Comparison of ENCODE assay signal across 11 mouse cellular contexts in genomic region chr16:37636107-37636506, GRCm38 (mm10). TPM values are rescaled to one million over a fixed set of nuclear protein-coding genes. Genes with fewer than 3 reads are reported as not detected.
A peak's percentile ranks its signal among the peaks of the same experiment; 100 is the strongest.
DNase-seq lines count a peak whose midpoint lies in the region; ATAC-seq and TF ChIP-seq lines count a peak whose summit lies in the region.
"Had no signal": no experiment of that assay in that cellular context is flagged by ENCODE, and none has a peak within 500 bp of the region (broad histone marks: within the 10 kb centered on the region; RNA-seq: fewer than 3 reads in every experiment).

No protein-coding gene starts in this region.

- intact Hi-C loops in gastrocnemius, adult 2 months (cut with DNase I), result no loop called here
- intact Hi-C loops in heart, postnatal 14 days (cut with DNase I), result loop anchor here (1.0 kb wide), 1 partner anchor 289 kb away; no protein-coding TSS in a partner anchor

- DNase-seq in gastrocnemius, adult 2 months, result peak; percentile 59
- no peak for DNase-seq in gastrocnemius, postnatal 10 days
- peak; percentile 23 for DNase-seq in ovary, postnatal 36 days (ENCODE audit: low spot score)
- no peak for DNase-seq in ovary, postnatal 10 days (ENCODE audit: low spot score)
- peak; percentile 19 to 40 for DNase-seq in heart, postnatal 14 days
- no peak for DNase-seq in thymus, postnatal 36 days
- DNase-seq: retina, postnatal 1 day had no signal

- no peaks in the 10 kb centered on the region for H3K9me3 ChIP-seq in hindbrain, embryonic 16.5 days (ENCODE audit: control insufficient read depth, low read length)
- H3K9me3 ChIP-seq: embryonic facial prominence, embryonic 12.5 days had no signal

- H3K27me3 ChIP-seq in hindbrain, embryonic 16.5 days (replicated peaks; ENCODE audit: control insufficient read depth, insufficient read depth, low read length), result no peaks in the 10 kb centered on the region
- H3K27me3 ChIP-seq: embryonic facial prominence, embryonic 12.5 days had no signal

- ATAC-seq in hindbrain, embryonic 16.5 days, result no peak
- ATAC-seq in CD4-positive, CD25-positive, alpha-beta regulatory T cell, adult 4 months, result no peak
- ATAC-seq: inflammation-experienced regulatory T-cells, adult 6 months had no signal

- peak; percentile 67 for TF ChIP-seq CTCF in gastrocnemius, adult 2 months (IDR thresholded peaks at IDR 0.05)

- H3K4me2 ChIP-seq in hindbrain, embryonic 16.5 days (ENCODE audit: low read length), result no peak overlapping the region
- H3K4me2 ChIP-seq: embryonic facial prominence, embryonic 12.5 days had no signal

- no peak overlapping the region for H3K9ac ChIP-seq in hindbrain, embryonic 16.5 days (ENCODE audit: low read depth, low read length)
- H3K9ac ChIP-seq: embryonic facial prominence, embryonic 12.5 days had no signal

- H3K4me3 ChIP-seq in gastrocnemius, adult 2 months, result no peak overlapping the region
- no peak overlapping the region for H3K4me3 ChIP-seq in hindbrain, embryonic 16.5 days (ENCODE audit: low read length)
- H3K4me3 ChIP-seq: embryonic facial prominence, embryonic 12.5 days had no signal

- H3K4me1 ChIP-seq in hindbrain, embryonic 16.5 days (ENCODE audit: control insufficient read depth, insufficient read depth, low read depth, low read length), result no peaks in the 10 kb centered on the region
- H3K4me1 ChIP-seq: embryonic facial prominence, embryonic 12.5 days had no signal

- 61% methylated on average over 6 of the region's 6 CpGs for whole genome bisulfite sequencing in hindbrain, embryonic 16.5 days

- H3K27ac ChIP-seq in gastrocnemius, adult 2 months, result no peak overlapping the region
- no peak overlapping the region for H3K27ac ChIP-seq in hindbrain, embryonic 16.5 days (ENCODE audit: low read depth, low read length)
- H3K27ac ChIP-seq: embryonic facial prominence, embryonic 12.5 days had no signal

- H3K36me3 ChIP-seq in hindbrain, embryonic 16.5 days (ENCODE audit: control insufficient read depth, insufficient read depth, low read length), result no peaks in the 10 kb centered on the region
- H3K36me3 ChIP-seq: embryonic facial prominence, embryonic 12.5 days had no signal

RNA-seq across cellular contexts. Expression of gene Ndufb4, which starts 18.1 kb away (rescaled TPM):
- 100 to 1,000 TPM; 191 to 246 TPM for total RNA-seq in gastrocnemius, adult 2 months (2021)
- total RNA-seq in gastrocnemius, postnatal 10 days (2021), result 100 to 1,000 TPM; 150 to 158 TPM
- total RNA-seq in heart, postnatal 14 days (2021), result 100 to 1,000 TPM; 124 to 140 TPM
- polyA plus RNA-seq in hindbrain, embryonic 16.5 days (2015; fragmentation: Nextera tagmentation; extraction: Ambion mirVana), result 48.5 and 64.7 TPM in 2 replicates
- polyA plus RNA-seq in CD4-positive, CD25-positive, alpha-beta regulatory T cell, adult 4 months (2017; shearing (Covaris generic)), result 10 to 100 TPM; 49.1 to 64.4 TPM

RNA-seq across cellular contexts. Expression of gene Hgd, which starts 56.2 kb away (rescaled TPM):
- total RNA-seq in gastrocnemius, adult 2 months (2021), result not detected
- under 1 TPM; 0.20 to 0.56 TPM for total RNA-seq in gastrocnemius, postnatal 10 days (2021)
- total RNA-seq in heart, postnatal 14 days (2021), result under 1 TPM in 1 of 2 experiments, not detected in 1; 0.12 TPM
- 0.26 TPM in 1 of 2 replicates, not detected in the other for polyA plus RNA-seq in hindbrain, embryonic 16.5 days (2015; fragmentation: Nextera tagmentation; extraction: Ambion mirVana)
- polyA plus RNA-seq in CD4-positive, CD25-positive, alpha-beta regulatory T cell, adult 4 months (2017; shearing (Covaris generic)), result under 1 TPM in 1 of 2 experiments, not detected in 1; 0.38 TPM
- polyA plus RNA-seq: inflammation-experienced regulatory T-cells, adult 6 months had no signal

Comparison
In these comparisons a context has a peak if more than half of its experiments do, and no peak if none do; other contexts are left out.
1. DNase-seq: peak in gastrocnemius, adult 2 months (single experiment), ovary, postnatal 36 days (single experiment) and heart, postnatal 14 days (2 of 2); none in gastrocnemius, postnatal 10 days (single experiment), ovary, postnatal 10 days (single experiment) and thymus, postnatal 36 days (0 of 2).